Mouse (Mus musculus) small intestine, adult 2 months (tissue): ENCODE results near the gene Srgap2. TPM values are rescaled to one million over a fixed set of nuclear protein-coding genes. Genes with fewer than 3 reads are reported as not detected.

Source experiments
- H3K27ac ChIP-seq: fragments of 200-500 bp; 2 replicates; pipeline ENCODE4 v1.5.1; 2012; ENCODE audit warnings: low read depth, low read length, control low read depth, inconsistent platforms; ENCODE audit not compliant: insufficient read depth
- H3K27me3 ChIP-seq: fragments of 200-500 bp; 2 replicates; pipeline ENCODE4 v1.6.1; 2012; ENCODE audit warnings: mild to moderate bottlenecking, moderate library complexity, low read length, inconsistent platforms; ENCODE audit not compliant: control insufficient read depth, insufficient read depth
- H3K36me3 ChIP-seq: fragments of 200-500 bp; 2 replicates; pipeline ENCODE4 v1.6.1; 2012; ENCODE audit warnings: mild to moderate bottlenecking, low read length, control low read depth, inconsistent platforms; ENCODE audit not compliant: control insufficient read depth, insufficient read depth
- H3K4me1 ChIP-seq: fragments of 200-500 bp; 2 replicates; pipeline ENCODE4 v1.6.1; 2012; ENCODE audit warnings: low read length, inconsistent platforms, mixed read lengths; ENCODE audit not compliant: control insufficient read depth, insufficient read depth, insufficient read length
- H3K4me3 ChIP-seq: fragments of 200-500 bp; 2 replicates; pipeline ENCODE4 v1.5.1; 2012; ENCODE audit warnings: low read depth, mild to moderate bottlenecking, control low read depth, inconsistent platforms, low read length, moderate library complexity
- CTCF ChIP-seq: fragments of 200-500 bp; IDR thresholded peaks from 2 replicates; pipeline ENCODE4 v1.5.1; 2012; ENCODE audit warnings: low read depth, mild to moderate bottlenecking, control low read depth, inconsistent platforms, low read length, moderate library complexity, mixed read lengths; ENCODE audit not compliant: insufficient replicate concordance, insufficient read length; ENCODE audit errors: extremely low read depth
- POLR2A ChIP-seq: fragments of 200-500 bp; IDR thresholded peaks from 2 replicates; pipeline ENCODE4 v1.6.1; 2012; ENCODE audit warnings: low read depth, mild to moderate bottlenecking, control low read depth, inconsistent platforms, low read length, moderate library complexity
- WGBS: fragments of 180-500 bp; shearing (Covaris S2); methylation state at CpG from one replicate; pipeline ENCODE4 v1.1.7; 2018; 5-methylcytosine and 5-hydroxymethylcytosine counted together
- polyA plus RNA-seq: library from polyadenylated mRNA; depleted of rRNA; stranded (reverse); fragments of >200 nt; gene quantifications from 2 replicates; pipeline ENCODE4 v1.2.3, GENCODE M21; 2012

The Srgap2 gene
- polyA plus RNA-seq, 1 experiment: 5.6 TPM

DNA sequence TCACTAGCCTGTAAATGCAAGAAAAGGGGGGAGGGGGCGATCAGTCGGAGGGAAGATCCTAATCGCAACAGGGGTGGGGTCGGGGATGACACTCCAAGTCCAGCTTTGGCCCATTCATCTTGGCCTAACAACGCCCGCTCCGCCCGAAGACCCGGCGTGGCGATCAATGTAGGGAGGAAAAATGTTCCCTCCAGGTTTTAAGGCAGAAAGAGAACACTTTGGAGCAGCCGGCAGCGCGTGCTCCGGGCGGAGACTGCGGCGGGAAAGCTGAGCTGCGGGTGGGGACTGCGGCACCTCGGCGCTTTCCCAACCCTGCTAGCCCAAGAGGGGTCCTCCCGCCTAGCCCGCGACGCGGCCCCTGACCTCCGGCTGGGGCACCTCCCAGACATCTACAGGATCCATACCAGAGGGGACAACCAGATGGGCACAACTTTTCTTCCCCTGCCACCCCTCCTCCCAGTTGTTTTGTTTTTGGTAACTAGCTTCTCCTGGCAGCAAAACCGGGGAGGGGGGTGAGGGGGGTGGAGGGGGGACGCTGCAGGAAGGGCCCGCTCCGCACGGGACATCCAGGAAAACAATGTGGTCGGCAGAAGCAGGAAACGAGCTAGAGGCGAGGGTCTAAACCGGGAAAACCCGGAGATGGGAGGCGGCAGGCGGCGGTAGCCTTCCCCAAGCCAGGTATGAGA is 1.4 kb downstream of the Srgap2 start:
- TF ChIP-seq CTCF (no peak), POLR2A (no peak)
- Histone ChIP-seq H3K4me1 (peaks cover 2% of the 10 kb centered on the region), H3K27ac (peak overlapping the region; percentile 70; the same call in 1 of the 2 replicates), H3K36me3 (no peaks in the 10 kb centered on the region), H3K27me3 (no peaks in the 10 kb centered on the region), H3K4me3 (peak overlapping the region; percentile 79)
- under 1% methylated on average over 41 of the region's 41 CpGs for WGBS

DNA sequence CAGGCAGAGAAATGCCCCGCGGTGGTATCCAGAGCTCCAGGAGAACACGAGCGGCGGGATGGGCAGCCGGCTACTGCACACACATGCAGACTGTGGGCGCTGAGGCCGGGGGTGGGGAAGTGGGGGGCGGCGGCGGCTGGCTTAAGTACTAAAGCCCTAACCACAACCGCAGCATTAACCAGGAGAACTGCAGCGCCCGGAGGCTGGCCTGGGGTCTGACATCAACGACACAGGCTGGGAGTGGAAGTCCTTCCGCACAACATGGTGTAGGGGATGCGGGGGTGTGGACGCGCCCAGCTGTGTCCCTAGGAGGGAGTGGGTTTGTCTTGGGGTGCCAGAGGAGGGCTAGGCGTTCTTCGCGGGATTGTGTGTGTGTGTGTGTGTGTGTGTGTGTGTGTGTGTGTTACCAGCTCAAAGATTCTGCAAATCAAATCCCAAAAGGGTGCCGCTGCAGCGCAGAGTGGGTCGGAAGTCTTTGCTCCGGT is 2.0 kb downstream of the Srgap2 start:
- no peaks in the 10 kb centered on the region for H3K36me3 ChIP-seq
- H3K4me3 ChIP-seq: peak overlapping the region; percentile 79
- TF ChIP-seq POLR2A (no peak), CTCF (no peak)
- H3K4me1 ChIP-seq: peaks cover 2% of the 10 kb centered on the region
- no peaks in the 10 kb centered on the region for H3K27me3 ChIP-seq
- no peak overlapping the region for H3K27ac ChIP-seq
- WGBS: 7% methylated on average over 26 of the region's 26 CpGs

DNA sequence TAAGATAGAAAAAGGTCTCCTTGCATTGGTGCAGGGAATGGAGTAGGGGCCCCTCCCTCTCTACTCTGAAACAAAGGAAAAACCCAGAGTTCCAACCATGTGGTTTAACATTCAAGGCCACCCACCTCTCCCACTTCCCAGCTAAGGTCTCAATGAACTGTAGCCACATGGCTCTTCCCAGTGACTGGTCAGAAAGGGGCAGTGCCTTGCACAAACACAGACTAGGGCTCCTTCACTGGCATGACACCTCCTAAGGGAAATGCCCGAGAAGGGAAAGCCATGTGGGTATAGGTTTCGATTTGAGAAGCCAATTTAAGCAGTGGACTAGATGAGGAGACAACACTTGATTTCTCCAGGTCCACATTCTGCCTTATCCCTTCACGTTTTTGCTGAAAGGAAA is 3.4 kb downstream of the Srgap2 start:
- H3K27me3 ChIP-seq: no peaks in the 10 kb centered on the region
- H3K4me1 ChIP-seq: peaks cover 2% of the 10 kb centered on the region
- WGBS: 61% methylated on average over 3 of the region's 3 CpGs
- H3K4me3 ChIP-seq: no peak overlapping the region
- no peak overlapping the region for H3K27ac ChIP-seq
- H3K36me3 ChIP-seq: no peaks in the 10 kb centered on the region
- TF ChIP-seq POLR2A (no peak), CTCF (no peak)

DNA sequence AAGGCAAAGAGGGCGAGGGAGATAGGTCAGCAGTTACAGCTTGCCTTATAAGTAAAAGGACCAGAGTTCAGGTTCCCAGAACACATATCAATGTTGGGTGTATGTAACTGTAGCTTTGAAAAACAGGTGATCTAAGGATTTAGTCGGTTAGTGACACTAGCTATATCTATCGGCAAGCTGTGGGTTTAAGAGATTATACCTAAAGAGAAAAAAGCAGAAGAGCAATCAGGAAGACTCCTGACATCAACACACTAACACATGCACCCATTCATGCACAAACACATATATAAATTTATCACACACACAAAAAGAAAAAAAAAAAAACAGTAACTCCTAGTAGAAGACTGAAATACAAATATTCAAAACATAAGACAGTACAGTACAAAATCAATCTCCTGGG is 10.6 kb downstream of the Srgap2 start:
- Histone ChIP-seq H3K27ac (no peak overlapping the region), H3K4me1 (no peaks in the 10 kb centered on the region), H3K36me3 (no peaks in the 10 kb centered on the region), H3K27me3 (no peaks in the 10 kb centered on the region), H3K4me3 (no peak overlapping the region)
- TF ChIP-seq POLR2A (no peak), CTCF (no peak)
- 79% methylated on average over 3 of the region's 3 CpGs for WGBS

DNA sequence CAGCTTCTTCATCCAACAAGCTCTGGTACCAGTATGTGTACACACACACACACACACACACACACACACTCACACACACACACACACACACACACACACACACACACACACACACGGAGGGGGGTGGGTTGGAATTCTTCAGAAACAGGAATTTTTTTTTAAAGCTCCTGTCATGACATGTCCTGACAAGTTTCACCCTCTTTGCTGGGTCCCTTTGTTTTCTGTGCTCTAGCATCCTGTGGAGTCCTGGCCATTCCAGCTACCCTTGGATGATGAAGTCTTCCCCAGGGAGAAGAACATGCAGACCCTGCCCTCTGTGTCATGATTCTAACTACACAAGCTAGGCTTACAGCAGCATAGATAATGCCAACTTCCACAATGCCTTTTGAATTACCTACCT is 13.0 kb downstream of the Srgap2 start:
- H3K4me1 ChIP-seq: no peaks in the 10 kb centered on the region
- 76% methylated on average over 1 of the region's 1 CpGs for WGBS
- no peak for TF ChIP-seq CTCF
- TF ChIP-seq POLR2A: no peak

DNA sequence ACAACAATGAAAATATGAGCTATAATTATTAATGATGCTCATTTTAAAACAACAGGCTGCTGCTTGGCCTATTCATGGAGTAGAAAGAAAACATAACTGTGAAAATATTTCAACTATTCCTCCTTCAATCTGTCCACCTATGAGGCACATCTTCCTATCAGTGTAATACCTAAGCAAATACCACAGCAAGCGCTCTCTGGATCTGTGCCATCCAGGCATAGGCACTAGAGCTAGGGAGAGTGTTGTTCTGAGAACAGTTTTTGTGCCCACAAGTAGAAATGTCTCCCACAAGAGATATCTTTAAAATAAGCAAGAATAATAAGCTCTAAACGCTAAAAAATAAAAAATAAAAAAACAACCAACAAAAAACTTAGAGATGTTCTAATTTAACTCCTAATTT is 14.0 kb downstream of the Srgap2 start:
- Histone ChIP-seq H3K27ac (no peak overlapping the region), H3K4me1 (no peaks in the 10 kb centered on the region), H3K27me3 (no peaks in the 10 kb centered on the region), H3K36me3 (no peaks in the 10 kb centered on the region), H3K4me3 (no peak overlapping the region)
- 84% methylated on average over 2 of the region's 2 CpGs for WGBS
- TF ChIP-seq CTCF: no peak
- no peak for TF ChIP-seq POLR2A

More for the DNA sequence above, 13.0 kb downstream of the Srgap2 start:
- H3K27ac ChIP-seq: no peak overlapping the region
- H3K27me3 ChIP-seq: no peaks in the 10 kb centered on the region
- no peaks in the 10 kb centered on the region for H3K36me3 ChIP-seq
- H3K4me3 ChIP-seq: no peak overlapping the region

DNA sequence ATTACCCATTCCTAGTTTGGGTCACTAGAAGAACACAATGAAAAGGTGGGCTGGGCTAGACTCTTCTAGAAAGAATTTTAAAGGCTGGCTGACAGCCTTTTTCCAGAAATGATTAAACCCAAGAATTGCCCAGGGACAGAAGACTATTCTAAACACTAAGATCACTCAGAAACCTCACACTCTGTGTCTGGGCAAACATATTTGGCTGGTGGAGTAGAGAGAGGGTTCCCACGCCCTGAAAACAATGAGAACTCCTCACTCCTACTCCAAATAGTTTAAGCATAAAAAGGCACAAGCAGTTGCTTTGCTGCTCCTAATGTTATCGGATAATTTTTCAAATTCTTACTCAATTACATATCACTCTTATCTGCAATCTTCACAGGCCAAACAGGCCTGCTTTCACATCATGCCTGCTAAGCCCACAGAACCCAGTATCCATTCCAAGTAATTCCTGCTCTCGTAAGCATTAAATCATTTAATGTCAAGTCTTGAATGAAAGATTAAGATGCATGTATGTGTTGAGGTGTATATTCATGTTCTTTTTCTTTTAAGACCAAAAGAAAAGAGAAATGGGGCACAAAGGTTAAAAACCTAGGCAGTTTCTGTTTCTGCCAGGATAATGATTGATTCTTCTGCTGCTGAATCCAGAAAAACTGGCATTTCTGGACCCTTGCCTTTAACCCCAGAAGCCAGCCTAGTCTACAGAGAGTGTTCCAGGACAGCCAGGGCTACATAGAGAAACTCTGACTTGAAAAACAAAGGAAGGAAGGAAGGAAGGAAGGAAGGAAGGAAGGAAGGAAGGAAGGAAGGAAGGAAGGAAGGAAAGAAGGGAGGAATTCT is 15.3 kb downstream of the Srgap2 start:
- no peaks in the 10 kb centered on the region for H3K27me3 ChIP-seq
- no peak overlapping the region for H3K4me3 ChIP-seq
- H3K27ac ChIP-seq: no peak overlapping the region
- H3K36me3 ChIP-seq: no peaks in the 10 kb centered on the region
- no peak for TF ChIP-seq POLR2A
- TF ChIP-seq CTCF: no peak
- WGBS: 52% methylated on average over 3 of the region's 3 CpGs
- H3K4me1 ChIP-seq: no peaks in the 10 kb centered on the region
